Mouse (Mus musculus) heart, postnatal 10 days (tissue): ENCODE results near the gene Prpf4. TPM values are rescaled to one million over a fixed set of nuclear protein-coding genes. Genes with fewer than 3 reads are reported as not detected.

Experiments
- DNase-seq, 2 experiments: peaks; one replicate each; pipeline ENCODE4 v3.0.0; 2021
- intact Hi-C: fragments of 180-260 bp; cut with DNase I; formaldehyde crosslinking; loops from one replicate; pipeline ENCODE4 v1.15.1; 2025
- total RNA-seq, 2 experiments: library from RNA; stranded (reverse); gene quantifications; 2 replicates each; pipeline ENCODE4 v1.2.3; 2021

The Prpf4 gene
- 10 to 100 TPM; 10.9 to 11.5 TPM for total RNA-seq

GRCm38 (mm10) chr4:62408601-62409282, at the start of gene Prpf4, which contains the start of gene Cdc26:
Prpf4 (plus strand) TSS chr4:62408797.
Cdc26 (minus strand) TSS chr4:62408642.
- DNase-seq, result peak; percentile 99
- intact Hi-C loops, result loop anchor here (10.0 kb wide), 1 partner anchor 96 kb away; the partner anchor contains the start of gene Hdhd3

- intact Hi-C loops, result no loop called here
- no peak for DNase-seq
Measured at GRCm38 (mm10) chr4:62359256-62359775, 49.3 kb upstream of the Prpf4 start.

- intact Hi-C loops, result loop anchor here (2.0 to 5.0 kb wide), 2 partner anchors 47 to 157 kb away; partner anchors contain the start of gene Alad
- DNase-seq, result peak; percentile 97 to 98
Measured at GRCm38 (mm10) chr4:62360088-62360804, 48.4 kb upstream of the Prpf4 start, which contains the start of the genes Fkbp15 and Slc31a1. Fkbp15 (minus strand) TSS chr4:62360548. Slc31a1 (plus strand) TSS chr4:62360727.

- intact Hi-C loops, result loop anchor here (2.0 to 5.0 kb wide), 2 partner anchors 46 to 156 kb away; partner anchors contain the start of gene Alad
- DNase-seq, result peak in 1 of 2 experiments; percentile 34
Measured at GRCm38 (mm10) chr4:62360805-62361455, 47.7 kb upstream of the Prpf4 start.

GRCm38 (mm10) chr4:62361571-62361970, 47.0 kb upstream of the Prpf4 start:
- intact Hi-C loops, result loop anchor here (2.0 to 5.0 kb wide), 2 partner anchors 45 to 156 kb away; partner anchors contain the start of gene Alad
- DNase-seq, result no peak

GRCm38 (mm10) chr4:62361997-62362396, 46.6 kb upstream of the Prpf4 start:
- intact Hi-C loops, result loop anchor here (2.0 to 5.0 kb wide), 2 partner anchors 45 to 155 kb away; partner anchors contain the start of gene Alad

GRCm38 (mm10) chr4:62362437-62362836, 46.2 kb upstream of the Prpf4 start:
- DNase-seq, result no peak
- intact Hi-C loops, result loop anchor here (5.0 kb wide), 1 partner anchor 155 kb away; the partner anchor contains the start of gene Alad

More at GRCm38 (mm10) chr4:62361997-62362396, 46.6 kb upstream of the Prpf4 start:
- no peak for DNase-seq

GRCm38 (mm10) chr4:62364299-62364698, 44.3 kb upstream of the Prpf4 start:
- intact Hi-C loops, result loop anchor here (5.0 kb wide), 1 partner anchor 153 kb away; the partner anchor contains the start of gene Alad
- no peak for DNase-seq

- intact Hi-C loops, result no loop called here
- no peak for DNase-seq
Measured at GRCm38 (mm10) chr4:62366291-62366690, 42.3 kb upstream of the Prpf4 start.

GRCm38 (mm10) chr4:62367586-62367985, 41.0 kb upstream of the Prpf4 start:
- intact Hi-C loops, result no loop called here

GRCm38 (mm10) chr4:62369091-62369490, 39.5 kb upstream of the Prpf4 start:
- intact Hi-C loops, result no loop called here

More at GRCm38 (mm10) chr4:62367586-62367985, 41.0 kb upstream of the Prpf4 start:
- no peak for DNase-seq

GRCm38 (mm10) chr4:62372410-62372809, 36.2 kb upstream of the Prpf4 start:
- DNase-seq, result no peak
- intact Hi-C loops, result no loop called here

More at GRCm38 (mm10) chr4:62369091-62369490, 39.5 kb upstream of the Prpf4 start:
- no peak for DNase-seq

- no peak for DNase-seq
- intact Hi-C loops, result no loop called here
Measured at GRCm38 (mm10) chr4:62372818-62373520, 35.6 kb upstream of the Prpf4 start.

- intact Hi-C loops, result no loop called here
- DNase-seq, result no peak
Measured at GRCm38 (mm10) chr4:62373668-62374067, 34.9 kb upstream of the Prpf4 start.

GRCm38 (mm10) chr4:62374342-62374741, 34.3 kb upstream of the Prpf4 start:
- intact Hi-C loops, result no loop called here
- DNase-seq, result no peak

- DNase-seq, result no peak
- intact Hi-C loops, result no loop called here
Measured at GRCm38 (mm10) chr4:62376123-62376522, 32.5 kb upstream of the Prpf4 start.

- DNase-seq, result no peak
- intact Hi-C loops, result no loop called here
Measured at GRCm38 (mm10) chr4:62379724-62380381, 28.7 kb upstream of the Prpf4 start.

- no peak for DNase-seq
- intact Hi-C loops, result no loop called here
Measured at GRCm38 (mm10) chr4:62383207-62383606, 25.4 kb upstream of the Prpf4 start.

- intact Hi-C loops, result no loop called here
- no peak for DNase-seq
Measured at GRCm38 (mm10) chr4:62383752-62384151, 24.8 kb upstream of the Prpf4 start.
